Mouse (Mus musculus) thymus, postnatal 14 days (tissue): ENCODE measurements around the gene Defa21.
"Not testable (repeated sequence)": the region's sequence is repeated elsewhere in the genome, so short reads cannot be mapped to it uniquely, and the experiment has no call there.

Experiments
- DNase-seq: peaks from one replicate; pipeline ENCODE4 v3.0.0; 2021

Defa21 gene

DNA sequence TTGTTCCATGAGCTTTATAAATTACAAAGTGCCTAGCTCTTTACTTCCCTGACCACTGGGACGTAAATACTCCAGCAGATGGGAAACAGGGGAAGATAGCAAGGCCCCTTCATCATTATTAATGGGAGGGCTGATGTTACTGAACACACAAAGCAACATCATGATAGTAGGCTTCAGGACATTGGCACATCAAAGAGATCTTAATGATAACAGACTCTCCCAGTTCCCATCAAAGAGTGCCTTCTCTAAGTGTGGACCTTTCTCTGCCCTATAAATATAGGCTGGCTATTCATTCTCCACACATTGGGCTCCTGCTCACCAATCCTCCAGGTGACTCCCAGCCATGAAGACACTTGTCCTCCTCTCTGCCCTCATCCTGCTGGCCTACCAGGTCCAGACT lies at the start of gene Defa21:
Gene Defa21 (plus strand): TSS at position 301 of the 400 bp plus-strand sequence.
- not testable (repeated sequence) for DNase-seq

DNA sequence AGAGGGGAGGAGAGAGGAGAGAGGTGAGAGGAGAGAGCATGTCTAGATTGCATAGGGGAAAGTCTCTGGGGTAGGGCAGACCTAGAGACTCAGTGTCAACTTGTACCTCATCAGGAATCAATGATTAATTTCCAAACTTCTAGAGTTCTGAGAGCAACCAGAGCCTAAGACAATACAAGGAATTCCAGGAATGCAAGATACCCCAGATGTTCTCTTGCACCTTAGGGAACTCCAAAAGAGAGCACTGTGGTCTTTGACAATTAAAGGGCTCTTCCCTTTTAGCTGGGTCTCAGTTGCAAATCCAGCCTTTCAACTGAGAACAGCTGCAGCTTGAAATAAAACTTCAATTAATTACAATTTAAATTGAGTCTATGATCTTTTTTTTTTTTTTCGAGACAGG lies 45.5 kb upstream of the Defa21 start:
- no peak for DNase-seq

DNA sequence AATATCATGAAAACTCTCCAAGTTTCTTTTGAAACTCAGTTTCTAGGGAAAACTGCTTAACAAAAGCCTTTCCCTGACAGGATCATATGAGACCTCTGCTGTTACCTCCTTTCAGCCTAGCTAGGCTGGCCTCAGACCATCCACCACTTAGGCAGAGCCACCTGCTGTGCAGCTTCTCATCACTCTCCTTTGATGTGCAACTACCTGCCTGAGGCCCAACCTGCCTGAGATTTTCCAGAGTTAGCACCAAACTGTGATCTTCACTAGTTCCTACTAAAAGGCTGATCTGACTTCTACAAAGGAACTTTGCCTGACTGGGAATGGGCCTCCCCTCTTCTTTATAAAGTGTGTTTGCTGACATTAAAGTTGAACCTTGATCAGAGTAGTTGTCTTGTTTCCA lies 31.3 kb upstream of the Defa21 start:
- DNase-seq = not testable (repeated sequence)

DNA sequence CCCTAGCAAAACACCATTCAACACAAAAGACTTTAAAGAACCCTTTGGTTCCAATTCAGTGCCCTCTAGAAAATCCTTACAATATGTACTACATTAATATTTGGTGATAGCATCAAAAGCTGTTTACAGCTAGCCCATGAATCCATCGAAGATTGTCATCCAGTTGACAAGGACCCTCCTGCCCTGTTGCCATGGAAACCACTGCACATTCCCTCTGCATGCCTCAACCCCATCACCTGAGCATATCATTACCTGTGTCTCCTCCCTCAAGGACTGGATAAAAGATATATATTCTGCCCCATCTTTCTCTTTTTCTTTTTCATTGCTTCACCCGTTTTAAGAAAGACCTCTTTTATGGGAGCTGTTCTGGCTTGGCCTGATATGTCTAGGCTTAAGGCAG lies 28.6 kb upstream of the Defa21 start:
- DNase-seq = no peak

DNA sequence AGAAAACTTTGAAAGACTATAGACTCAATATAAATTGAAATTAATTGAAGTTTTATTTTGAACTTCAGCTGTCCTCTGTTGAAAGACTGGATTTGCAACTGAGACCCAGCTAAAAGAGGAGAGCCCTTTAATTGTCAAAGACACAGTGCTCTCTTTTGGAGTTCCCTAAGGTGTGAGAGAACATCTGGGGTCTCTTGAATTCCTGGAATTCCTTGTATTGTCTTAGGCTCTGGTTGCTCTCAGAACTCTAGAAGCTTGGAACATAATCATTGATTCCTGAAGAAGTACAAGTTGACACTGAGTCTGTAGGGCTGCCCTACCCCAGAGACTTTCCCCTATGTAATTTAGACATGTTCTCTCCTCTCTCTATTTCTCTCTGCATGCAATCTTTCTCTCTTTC lies 28.1 kb upstream of the Defa21 start:
- no peak for DNase-seq

DNA sequence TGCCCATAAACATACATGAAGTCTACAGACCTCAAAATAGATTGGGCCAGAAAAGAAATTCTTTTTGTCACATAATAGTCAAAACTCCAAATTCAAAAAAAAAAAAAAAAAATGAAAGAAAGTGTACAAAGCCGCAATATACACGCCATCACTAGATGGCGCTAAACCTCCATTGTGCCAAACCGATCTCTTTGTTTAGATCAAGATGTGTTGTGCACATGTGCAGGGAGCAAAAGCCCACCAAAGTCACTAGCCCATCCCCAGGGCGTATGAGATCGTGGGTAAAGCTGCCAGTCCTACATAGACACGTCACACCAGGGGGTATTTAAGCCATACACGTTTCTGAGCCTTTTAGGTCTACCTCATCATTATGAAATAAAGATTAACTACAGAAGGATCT lies 24.2 kb upstream of the Defa21 start:
- no peak for DNase-seq

DNA sequence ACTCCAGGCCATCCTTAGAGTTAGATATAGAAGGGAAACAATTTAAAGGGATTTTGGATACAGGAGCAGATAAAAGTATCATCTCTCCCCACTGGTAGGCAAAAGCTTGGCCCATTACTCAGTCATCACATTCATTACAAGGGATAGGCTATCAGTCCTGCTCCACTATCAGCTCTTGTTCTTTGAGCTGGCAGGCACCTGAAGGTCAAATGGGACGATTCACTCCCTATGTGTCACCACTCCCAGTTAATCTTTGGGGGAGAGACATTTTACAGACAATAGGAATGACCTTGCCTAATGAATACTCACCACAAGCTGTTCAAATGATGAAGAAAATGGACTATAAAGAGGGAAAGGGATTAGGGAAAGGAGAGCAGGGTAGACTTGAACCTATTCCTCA lies 18.5 kb upstream of the Defa21 start:
- no peak for DNase-seq

DNA sequence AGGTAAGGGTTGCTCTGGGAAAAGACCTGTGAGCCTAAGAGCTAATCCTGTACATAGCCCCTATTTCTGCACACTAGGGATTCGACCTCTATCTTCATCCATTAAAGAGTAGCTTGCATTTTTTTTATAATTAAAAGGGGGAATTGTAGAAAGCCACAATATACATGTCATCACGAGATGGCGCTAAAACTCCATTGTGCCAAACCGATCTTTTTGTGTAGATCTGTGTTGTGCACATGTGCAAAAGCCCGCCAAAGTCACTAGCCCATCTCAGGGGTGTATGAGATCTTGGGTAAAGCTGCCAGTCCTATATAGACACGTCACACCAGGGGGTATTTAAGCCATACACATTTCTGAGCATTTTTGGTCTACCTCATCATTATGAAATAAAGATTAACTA lies 16.8 kb upstream of the Defa21 start:
- DNase-seq = not testable (repeated sequence)

DNA sequence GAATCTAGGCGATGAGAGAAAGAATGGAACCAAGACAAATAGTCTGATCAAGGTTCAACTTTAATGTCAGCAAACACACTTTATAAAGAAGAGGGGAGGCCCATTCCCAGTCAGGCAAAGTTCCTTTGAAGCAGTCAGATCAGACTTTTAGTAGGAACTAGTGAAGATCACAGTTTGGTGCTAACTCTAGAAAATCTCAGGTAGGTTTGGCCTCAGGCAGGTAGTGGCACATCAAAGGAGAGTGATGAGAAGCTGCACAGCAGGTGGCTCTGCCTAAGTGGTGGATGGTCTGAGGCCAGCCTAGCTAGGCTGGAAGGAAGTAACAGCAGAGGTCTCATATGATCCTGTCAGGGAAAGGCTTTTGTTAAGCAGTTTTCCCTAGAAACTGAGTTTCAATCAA lies 14.8 kb upstream of the Defa21 start:
- not testable (repeated sequence) for DNase-seq

DNA sequence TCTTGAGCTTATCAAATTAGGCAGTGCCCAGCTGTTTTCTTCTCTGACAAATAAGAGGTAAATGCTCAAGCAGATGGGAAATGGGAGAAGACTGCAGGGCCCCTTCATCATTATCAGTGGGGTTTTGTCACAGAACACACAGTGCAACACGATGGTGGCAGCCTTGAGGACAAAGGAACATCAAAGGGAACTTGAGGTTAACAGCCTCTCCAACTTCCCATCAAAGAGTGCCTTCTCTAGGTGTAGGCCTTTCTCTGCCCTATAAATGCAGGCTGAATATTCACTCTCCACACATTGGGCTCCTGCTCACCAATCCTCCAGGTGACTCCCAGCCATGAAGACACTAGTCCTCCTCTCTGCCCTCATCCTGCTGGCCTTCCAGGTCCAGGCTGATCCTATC lies 29.4 kb downstream of the Defa21 start, which contains the start of gene Defa23:
Gene Defa23 (plus strand): TSS at position 301 of the 400 bp plus-strand sequence.
- not testable (repeated sequence) for DNase-seq

DNA sequence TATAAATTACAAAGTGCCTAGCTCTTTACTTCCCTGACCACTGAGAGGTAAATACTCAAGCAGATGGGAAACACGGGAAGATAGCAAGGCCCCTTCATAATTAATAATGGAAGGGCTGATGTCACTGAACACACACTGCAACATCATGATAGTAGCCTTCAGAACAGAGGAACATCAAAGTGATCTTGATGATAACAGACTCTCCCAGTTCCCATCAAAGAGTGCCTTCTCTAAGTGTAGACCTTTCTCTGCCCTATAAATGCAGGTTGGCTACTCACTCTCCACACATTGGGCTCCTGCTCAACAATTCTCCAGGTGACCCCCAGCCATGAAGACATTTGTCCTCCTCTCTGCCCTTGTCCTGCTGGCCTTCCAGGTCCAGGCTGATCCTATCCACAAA lies 39.4 kb downstream of the Defa21 start, which contains the start of gene Defa35:
Gene Defa35 (plus strand): TSS at position 301 of the 400 bp plus-strand sequence.
- DNase-seq = not testable (repeated sequence)
